Mouse (Mus musculus) bone marrow macrophage, adult 2 months (primary cell): ENCODE data around the gene Nprl2. TPM values are rescaled to one million over a fixed set of nuclear protein-coding genes. Genes with fewer than 3 reads are reported as not detected.

Experiments
- H3K27ac ChIP-seq: 2 replicates; pipeline ENCODE4 v1.5.1; 2012; ENCODE audit warnings: low read depth, low read length; ENCODE audit not compliant: insufficient read depth
- H3K4me1 ChIP-seq: 2 replicates; pipeline ENCODE4 v1.6.1; 2012; ENCODE audit warnings: low read length; ENCODE audit not compliant: control insufficient read depth, insufficient read depth
- H3K4me3 ChIP-seq: 2 replicates; pipeline ENCODE4 v1.5.1; 2012; ENCODE audit warnings: mild to moderate bottlenecking, low read length, moderate library complexity; ENCODE audit not compliant: insufficient read depth
- CTCF ChIP-seq: IDR thresholded peaks from 2 replicates; pipeline ENCODE4 v1.5.1; 2012; ENCODE audit warnings: low read depth, mild to moderate bottlenecking, low read length, moderate library complexity
- POLR2A ChIP-seq: IDR thresholded peaks from 2 replicates; pipeline ENCODE4 v1.6.1; 2012; ENCODE audit warnings: mild to moderate bottlenecking, low read depth, low read length, borderline replicate concordance
- polyA plus RNA-seq: library from polyadenylated mRNA; stranded (reverse); fragments of >200 nt; gene quantifications from 2 replicates; pipeline ENCODE4 v1.2.4, GENCODE M21; 2012; ENCODE audit not compliant: missing spikeins, insufficient read depth, insufficient read length

The Nprl2 gene
- polyA plus RNA-seq: 19.9 and 22.5 TPM in 2 replicates

DNA sequence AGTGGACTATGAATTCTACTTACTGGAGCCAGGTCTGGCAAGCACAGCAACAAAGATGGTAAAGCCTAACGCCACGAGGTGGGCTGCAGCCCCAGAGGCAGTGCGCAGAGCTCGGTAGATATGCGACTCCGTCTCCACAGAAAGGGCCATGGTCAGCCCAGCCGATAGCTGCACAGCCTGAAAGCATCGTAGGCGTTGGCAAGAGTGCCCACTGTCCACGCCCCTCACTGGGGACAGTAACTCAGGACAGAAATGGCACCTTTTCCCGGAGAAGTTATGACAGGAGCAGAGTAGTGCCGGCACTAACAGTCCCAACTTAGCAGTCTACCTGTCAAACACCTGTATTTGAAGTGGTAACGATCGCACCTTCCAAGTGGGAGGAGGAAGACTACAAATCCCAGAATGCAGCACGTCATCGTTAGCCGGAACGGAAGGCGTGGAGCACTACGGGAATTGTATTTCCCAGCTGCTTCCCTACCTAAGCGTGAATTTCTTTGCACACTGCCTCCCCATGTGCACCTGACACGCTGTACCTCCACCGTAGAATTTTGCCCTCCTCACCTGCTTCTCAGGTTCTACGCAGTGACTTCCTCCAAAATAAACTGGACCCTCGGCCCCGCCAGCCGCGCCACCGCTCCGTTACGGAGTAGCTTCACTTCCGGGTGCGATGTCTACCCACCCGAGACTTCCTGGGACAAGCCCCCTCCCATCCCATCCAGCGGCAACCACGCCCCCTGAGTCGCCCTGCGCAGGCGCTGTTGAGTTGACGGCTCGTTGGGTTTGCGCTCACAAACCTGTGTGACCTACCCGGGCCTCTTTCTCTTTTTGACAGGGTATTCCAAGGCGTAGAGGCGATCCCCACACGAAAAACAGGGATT lies at the start of gene Nprl2, which contains the start of gene Cyb561d2:
Gene Nprl2 (plus strand): TSS at position 753 of the 878 bp plus-strand sequence.
Gene Cyb561d2 (minus strand): TSS at position 720 of the 878 bp plus-strand sequence.
- H3K27ac ChIP-seq: peak within 1 kb of the TSS; percentile 32
- TF ChIP-seq POLR2A: peak; percentile 80
- no peak for TF ChIP-seq CTCF
- H3K4me3 ChIP-seq: peak within 1 kb of the TSS; percentile 67
- H3K4me1 ChIP-seq: peaks cover 11% of the 10 kb centered on the region

DNA sequence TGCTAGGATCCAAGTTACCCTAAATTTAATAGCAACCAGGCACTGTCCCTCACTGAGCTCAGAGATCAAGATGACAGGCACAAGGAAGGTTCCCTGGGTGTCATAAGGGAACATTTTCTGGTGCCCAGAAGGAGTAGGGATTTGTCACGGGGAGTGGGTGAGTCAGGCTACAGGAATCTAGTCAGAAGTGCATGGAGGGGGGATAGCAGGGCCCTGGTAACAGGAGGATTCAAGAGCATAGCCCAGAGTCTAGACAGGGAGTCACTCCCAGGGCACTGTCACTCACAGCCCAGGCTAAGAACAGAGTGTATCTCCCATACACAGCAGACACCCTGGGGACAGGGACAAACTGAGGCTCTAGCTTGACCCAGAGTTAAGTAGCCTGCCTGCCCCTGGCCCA lies 48.5 kb upstream of the Nprl2 start:
- no peaks in the 10 kb centered on the region for H3K4me1 ChIP-seq
- TF ChIP-seq CTCF (no peak), POLR2A (no peak)
- H3K4me3 ChIP-seq: no peak overlapping the region
- H3K27ac ChIP-seq: no peak overlapping the region

DNA sequence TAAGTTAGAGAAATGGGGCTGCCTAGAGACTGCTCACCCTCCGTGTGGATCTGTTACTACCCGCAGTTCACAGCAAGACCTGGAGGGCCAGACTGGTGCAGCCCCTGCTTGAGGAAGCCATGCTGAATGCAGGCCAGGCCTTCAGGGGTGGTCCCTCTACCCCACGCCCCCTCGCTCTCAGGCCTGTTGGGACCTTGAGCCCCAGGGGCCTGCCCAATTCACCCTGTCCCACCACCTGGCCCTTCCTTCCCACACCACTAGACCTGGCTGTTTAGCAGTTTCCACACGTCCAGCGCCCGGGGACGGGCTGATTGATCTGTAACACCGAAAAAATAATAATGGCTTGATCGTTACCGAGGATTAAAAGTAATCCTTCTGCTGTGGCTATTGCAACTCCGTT lies 47.8 kb upstream of the Nprl2 start:
- TF ChIP-seq POLR2A (no peak), CTCF (no peak)
- Histone ChIP-seq H3K4me3 (no peak overlapping the region), H3K27ac (no peak overlapping the region), H3K4me1 (no peaks in the 10 kb centered on the region)

DNA sequence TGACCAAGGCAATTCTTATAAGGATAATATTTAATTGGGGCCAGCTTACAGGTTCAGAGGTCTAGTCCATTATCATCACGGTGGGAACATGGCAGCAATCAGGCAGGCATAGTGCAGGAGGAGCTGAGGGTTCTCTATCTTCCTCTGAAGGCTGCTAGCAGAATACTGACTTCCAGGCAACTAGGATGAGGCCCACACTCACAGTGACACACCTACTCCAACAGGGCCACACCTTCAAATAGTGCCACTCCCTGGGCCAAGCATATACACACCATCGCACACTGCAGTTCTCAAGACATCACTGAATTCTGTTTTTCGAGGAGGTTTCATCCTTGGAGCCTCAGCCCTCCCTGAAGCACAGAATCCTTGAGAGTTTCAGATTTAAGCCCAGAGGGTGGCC lies 45.7 kb upstream of the Nprl2 start:
- Histone ChIP-seq H3K4me1 (no peaks in the 10 kb centered on the region), H3K4me3 (no peak overlapping the region), H3K27ac (no peak overlapping the region)
- TF ChIP-seq POLR2A (no peak), CTCF (no peak)

DNA sequence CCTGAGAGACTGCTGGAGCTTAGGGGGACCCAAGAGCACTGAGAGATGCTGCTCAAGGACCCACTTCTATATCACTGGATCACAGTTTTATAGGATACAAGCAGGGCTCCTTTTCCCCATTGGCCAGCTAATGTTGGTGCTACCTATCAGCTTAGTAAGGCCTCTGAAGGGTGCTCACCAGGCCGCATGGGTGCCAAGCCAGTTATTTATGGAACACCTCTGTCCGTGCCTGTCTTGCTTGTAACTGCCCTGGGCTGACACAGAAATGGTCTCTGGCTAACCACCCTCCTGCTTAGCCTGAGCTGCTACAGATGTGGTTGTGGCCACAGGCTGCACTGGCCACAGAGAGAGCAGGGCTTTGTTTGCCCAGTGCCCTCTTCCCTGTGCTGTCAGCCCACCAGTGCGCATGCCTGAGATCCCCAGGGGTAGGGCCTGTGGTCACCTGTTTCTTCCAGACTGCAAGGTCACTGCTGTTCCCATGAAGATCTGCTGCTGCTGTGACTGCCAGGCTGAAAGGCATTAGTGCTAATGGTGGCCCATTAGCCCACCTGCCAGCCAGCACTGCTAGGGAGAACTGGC lies 41.2 kb upstream of the Nprl2 start:
- TF ChIP-seq POLR2A (no peak), CTCF (no peak)
- Histone ChIP-seq H3K4me3 (no peak overlapping the region), H3K27ac (no peak overlapping the region), H3K4me1 (no peaks in the 10 kb centered on the region)

DNA sequence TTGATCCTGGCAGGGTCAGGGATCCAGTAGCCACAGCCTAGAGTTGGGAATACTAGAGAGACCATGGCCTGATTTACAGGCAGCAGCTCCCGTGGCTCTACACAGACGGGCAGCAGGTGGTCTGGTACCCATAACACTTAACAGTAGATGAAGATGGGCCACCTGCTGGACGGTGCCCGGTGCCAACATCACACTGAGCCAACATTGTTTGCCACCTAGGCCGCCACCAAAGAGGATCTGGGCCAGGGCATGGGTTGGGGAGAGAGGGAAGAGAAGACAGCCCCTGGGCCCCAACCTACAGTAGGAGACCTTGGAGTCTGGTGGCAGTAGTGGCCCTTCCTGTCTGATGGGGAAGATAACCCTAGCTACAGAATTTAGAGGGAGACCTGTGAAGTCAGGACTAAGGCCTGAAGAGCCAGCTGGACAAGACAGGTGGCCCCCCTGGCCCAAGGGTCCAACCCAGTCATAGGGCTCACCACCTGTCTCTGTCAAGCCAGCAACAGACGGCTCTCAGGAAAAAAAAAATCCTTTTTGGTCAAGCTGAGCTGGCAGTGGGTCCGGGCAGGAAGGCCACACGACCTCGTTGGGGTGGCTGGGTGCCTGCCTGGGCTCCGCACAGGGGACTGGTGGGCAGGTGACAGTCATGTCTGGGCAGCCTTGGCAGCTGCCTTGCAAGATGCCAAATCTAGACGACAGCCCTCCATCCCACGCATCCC lies 39.7 kb upstream of the Nprl2 start:
- H3K4me3 ChIP-seq: no peak overlapping the region
- TF ChIP-seq CTCF (no peak), POLR2A (no peak)
- no peak overlapping the region for H3K27ac ChIP-seq
- H3K4me1 ChIP-seq: no peaks in the 10 kb centered on the region

DNA sequence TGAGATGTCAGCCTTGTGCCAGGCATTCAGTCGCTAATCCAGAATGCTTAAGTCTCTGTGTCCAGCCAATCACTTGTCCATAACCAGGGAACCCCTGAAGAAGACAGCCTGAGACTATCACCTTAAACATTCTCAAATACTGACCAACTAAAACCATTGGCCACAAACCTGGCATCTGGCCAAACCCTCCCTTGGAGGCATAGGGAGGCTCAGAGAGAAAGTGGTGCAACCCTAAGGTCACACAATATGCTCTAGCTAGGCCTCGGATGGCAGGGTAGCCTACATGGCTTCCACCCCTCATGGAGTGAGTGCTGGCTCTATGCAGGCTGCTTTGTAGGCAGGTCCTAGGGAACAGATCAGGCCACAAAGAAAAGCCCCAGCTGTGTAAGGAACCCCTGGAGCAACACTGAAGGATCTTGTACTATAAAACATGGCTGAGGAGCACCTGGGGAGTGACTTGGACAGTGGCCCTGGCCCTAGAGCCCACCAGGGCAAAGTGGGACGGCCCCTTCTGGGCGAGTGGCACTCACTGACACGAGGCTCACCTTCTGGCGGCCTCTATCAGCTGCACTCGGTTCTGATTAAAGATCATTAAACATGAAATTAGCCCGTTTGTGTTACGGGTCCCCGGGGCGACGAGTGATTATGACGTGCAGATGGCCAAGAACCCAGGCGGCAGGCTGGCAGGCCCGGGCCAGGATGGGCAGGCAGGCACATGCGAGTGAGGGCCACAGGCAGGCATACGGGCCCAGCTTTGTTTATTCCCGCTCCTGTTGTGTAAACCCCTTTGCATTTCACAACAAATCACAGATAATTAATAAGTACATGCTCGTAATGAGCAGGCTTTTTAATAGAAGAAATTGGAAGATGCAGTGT lies 37.1 kb upstream of the Nprl2 start:
- no peak overlapping the region for H3K27ac ChIP-seq
- TF ChIP-seq CTCF: no peak
- TF ChIP-seq POLR2A: no peak
- no peaks in the 10 kb centered on the region for H3K4me1 ChIP-seq
- H3K4me3 ChIP-seq: no peak overlapping the region

DNA sequence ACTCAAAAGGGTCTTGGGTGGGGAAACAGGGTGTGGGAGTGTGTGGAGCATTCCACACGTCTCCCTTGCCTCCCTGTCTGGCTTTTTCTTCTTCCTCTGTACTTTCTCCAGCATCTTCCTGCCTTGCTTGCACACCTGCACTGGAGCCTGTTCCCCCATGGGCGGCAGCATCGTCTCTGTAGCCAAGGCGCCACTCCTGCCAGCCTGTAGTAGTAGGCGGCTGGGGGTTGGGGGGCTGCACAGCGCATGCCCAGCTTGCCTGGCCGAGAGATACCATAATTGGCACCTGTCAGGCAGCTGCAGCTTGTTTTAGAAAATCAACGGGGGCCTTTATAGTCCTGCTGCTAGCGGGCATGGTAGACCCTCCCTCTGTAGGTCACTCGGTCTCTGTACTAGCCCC lies 33.8 kb upstream of the Nprl2 start:
- Histone ChIP-seq H3K4me3 (no peak overlapping the region), H3K27ac (no peak overlapping the region), H3K4me1 (no peaks in the 10 kb centered on the region)
- TF ChIP-seq CTCF (no peak), POLR2A (no peak)
